Mouse (Mus musculus) testis, adult 2 months (tissue): ENCODE measurements at regions not wholly inside any gene's neighbourhood (a gene's known extent, or its start where the extent isn't known, plus 50 kb on each side); places are given as distances from the start of the nearest gene placed in this dataset.
"Not testable (repeated sequence)": the region's sequence is repeated elsewhere in the genome, so short reads cannot be mapped to it uniquely, and the experiment has no call there.

ENCODE experiments used
- H3K27ac ChIP-seq: fragments of 200-500 bp; 2 replicates; pipeline ENCODE4 v1.5.1; 2012; ENCODE audit warnings: low read depth, low read length; ENCODE audit not compliant: control insufficient read depth, insufficient read depth
- H3K27me3 ChIP-seq: fragments of 200-500 bp; 2 replicates; pipeline ENCODE4 v1.6.1; 2012; ENCODE audit warnings: mild to moderate bottlenecking, low read length, moderate library complexity; ENCODE audit not compliant: control insufficient read depth, insufficient read depth
- H3K36me3 ChIP-seq: fragments of 200-500 bp; 2 replicates; pipeline ENCODE4 v1.6.1; 2012; ENCODE audit warnings: mild to moderate bottlenecking, low read length; ENCODE audit not compliant: control insufficient read depth, insufficient read depth
- H3K4me1 ChIP-seq: fragments of 200-500 bp; 2 replicates; pipeline ENCODE4 v1.6.1; 2012; ENCODE audit warnings: low read length; ENCODE audit not compliant: control insufficient read depth, insufficient read depth
- H3K4me3 ChIP-seq: fragments of 200-500 bp; 2 replicates; pipeline ENCODE4 v1.5.1; 2012; ENCODE audit warnings: low read depth, mild to moderate bottlenecking, low read length, moderate library complexity, mixed read lengths; ENCODE audit not compliant: control insufficient read depth

- H3K4me1 ChIP-seq = not testable (repeated sequence)
These were observed 593.4 kb upstream of the Snrpn start for GRCm38 (mm10) chr7:60733331-60733994.

GRCm38 (mm10) chr7:60728108-60728721 lies 588.2 kb upstream of the Snrpn start:
- not testable (repeated sequence) for H3K27me3 ChIP-seq, H3K36me3 ChIP-seq, H3K4me1 ChIP-seq, H3K4me3 ChIP-seq, H3K27ac ChIP-seq

More at GRCm38 (mm10) chr7:60733331-60733994, 593.4 kb upstream of the Snrpn start:
- H3K27me3 ChIP-seq, H3K27ac ChIP-seq, H3K36me3 ChIP-seq: not testable (repeated sequence)
- peak overlapping the region; percentile 59 for H3K4me3 ChIP-seq
